Comparison of ENCODE assay signal across 11 mouse cellular contexts in the genomic region with DNA sequence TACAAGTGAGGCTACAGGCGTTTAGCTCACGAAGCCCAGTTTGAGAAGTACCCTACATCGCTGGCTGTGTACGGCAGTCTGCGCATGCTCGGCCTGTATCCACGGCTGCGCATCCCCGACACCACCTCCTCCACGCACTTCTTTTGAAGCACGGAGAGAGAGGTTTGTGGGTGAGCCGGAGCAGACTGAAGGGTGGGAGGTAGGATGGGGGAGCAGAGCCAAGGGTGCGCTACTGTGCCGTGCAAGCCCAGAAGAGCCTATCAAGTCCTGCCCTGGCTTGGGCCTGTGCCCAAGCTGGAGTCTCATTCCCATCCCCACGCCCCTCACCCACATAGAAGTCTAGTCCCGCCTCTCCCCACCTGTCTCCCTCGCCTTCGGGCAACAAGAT. TPM values are rescaled to one million over a fixed set of nuclear protein-coding genes. Genes with fewer than 3 reads are reported as not detected.
DNase-seq lines count a peak whose midpoint lies in the region; ATAC-seq and TF ChIP-seq lines count a peak whose summit lies in the region.
"Had no signal": no experiment of that assay in that cellular context is flagged by ENCODE, and none has a peak within 500 bp of the region (broad histone marks: within the 10 kb centered on the region; RNA-seq: fewer than 3 reads in every experiment).

No protein-coding gene starts in this region.

- no peak overlapping the region for H3K9ac ChIP-seq in embryonic facial prominence, embryonic 15.5 days
- no peak overlapping the region for H3K9ac ChIP-seq in kidney, embryonic 16.5 days (replicated peaks; ENCODE audit: low read length)

- 0 out of 2 replicates have a peak, but pooled peaks cover 4% of the 10 kb centered on the region for H3K36me3 ChIP-seq in embryonic facial prominence, embryonic 15.5 days
- H3K36me3 ChIP-seq in kidney, embryonic 16.5 days (ENCODE audit: insufficient read depth, low read length): peaks cover 9% of the 10 kb centered on the region

- TF ChIP-seq CTCF in left cerebral cortex, adult 2 months (IDR thresholded peaks at IDR 0.05): no peak

- no peaks in the 10 kb centered on the region for H3K9me3 ChIP-seq in embryonic facial prominence, embryonic 15.5 days (replicated peaks)
- H3K9me3 ChIP-seq in kidney, embryonic 16.5 days (ENCODE audit: low read length): peaks cover 17% of the 10 kb centered on the region; the same call in 1 of the 2 replicates

- H3K4me2 ChIP-seq in embryonic facial prominence, embryonic 15.5 days (replicated peaks): 0 out of 2 replicates have a peak overlapping the region, but pooled peaks have one; percentile 12
- H3K4me2 ChIP-seq in kidney, embryonic 16.5 days (replicated peaks; ENCODE audit: low read depth, low read length): no peak overlapping the region
- H3K4me2 ChIP-seq: liver, embryonic 11.5 days had no signal

- no peak overlapping the region for H3K4me3 ChIP-seq in embryonic facial prominence, embryonic 15.5 days (replicated peaks)
- H3K4me3 ChIP-seq in left cerebral cortex, adult 2 months: no peak overlapping the region
- H3K4me3 ChIP-seq in kidney, embryonic 16.5 days (ENCODE audit: low read length): no peak overlapping the region

- no peaks in the 10 kb centered on the region for H3K27me3 ChIP-seq in embryonic facial prominence, embryonic 15.5 days
- no peaks in the 10 kb centered on the region for H3K27me3 ChIP-seq in kidney, embryonic 16.5 days (ENCODE audit: insufficient read depth, low read length)

- WGBS in embryonic facial prominence, embryonic 15.5 days: 70% methylated on average over 18 of the region's 18 CpGs
- WGBS in kidney, embryonic 16.5 days: 82% methylated on average over 18 of the region's 18 CpGs

- no peak for ATAC-seq in embryonic facial prominence, embryonic 15.5 days (ENCODE audit: insufficient number of reproducible peaks, low FRiP score, low TSS enrichment, low read depth)
- no peak for ATAC-seq in kidney, embryonic 16.5 days (ENCODE audit: low FRiP score, low TSS enrichment)

- no peak overlapping the region for H3K27ac ChIP-seq in embryonic facial prominence, embryonic 15.5 days (replicated peaks)
- peak overlapping the region; percentile 83 for H3K27ac ChIP-seq in left cerebral cortex, adult 2 months
- H3K27ac ChIP-seq in kidney, embryonic 16.5 days (ENCODE audit: low read length): no peak overlapping the region

- peak; percentile 55 for DNase-seq in layer of hippocampus, adult 11-12 months (ENCODE audit: low spot score)
- DNase-seq in layer of hippocampus, adult 9-10 months (ENCODE audit: low spot score): no peak
- peak; percentile 62 to 73 for DNase-seq in left cerebral cortex, adult 2 months (ENCODE audit: extremely low spot score in 1 of 2, low spot score in 2 of 2)
- DNase-seq in right cerebral cortex, postnatal 25 days: peak; percentile 71
- no peak for DNase-seq in adipocyte (ENCODE audit: low spot score)
- DNase-seq: cerebellum, adult 2 months; kidney, adult 9 months had no signal

- H3K4me1 ChIP-seq in embryonic facial prominence, embryonic 15.5 days: peaks cover 5% of the 10 kb centered on the region; the same call in 1 of the 2 replicates
- H3K4me1 ChIP-seq in kidney, embryonic 16.5 days (ENCODE audit: insufficient read depth, low read length): 0 out of 2 replicates have a peak, but pooled peaks cover 3% of the 10 kb centered on the region

- intact Hi-C loops in left cerebral cortex, adult 2 months (cut with DNase I): no loop called here

RNA-seq across cellular contexts. Expression of gene Hdac7, which starts 19.2 kb away (rescaled TPM):
- polyA plus RNA-seq in embryonic facial prominence, embryonic 15.5 days (2015; fragmentation: Nextera tagmentation; extraction: Ambion mirVana): 37.6 and 37.9 TPM in 2 replicates
- 10 to 100 TPM; 38.4 to 41.6 TPM for total RNA-seq in left cerebral cortex, adult 2 months (2021)
- 37.3 and 40.0 TPM in 2 replicates for polyA plus RNA-seq in kidney, embryonic 16.5 days (2015; fragmentation: Nextera tagmentation; extraction: Ambion mirVana)

RNA-seq across cellular contexts. Expression of gene Vdr, which starts 46.9 kb away (rescaled TPM):
- 8.1 and 10.1 TPM in 2 replicates for polyA plus RNA-seq in embryonic facial prominence, embryonic 15.5 days (2015; fragmentation: Nextera tagmentation; extraction: Ambion mirVana)
- total RNA-seq in left cerebral cortex, adult 2 months (2021): under 1 TPM; 0.32 to 0.79 TPM
- 9.6 and 10.5 TPM in 2 replicates for polyA plus RNA-seq in kidney, embryonic 16.5 days (2015; fragmentation: Nextera tagmentation; extraction: Ambion mirVana)
- total RNA-seq: monocyte, adult 5-6 weeks had no signal

Comparison
In these comparisons a context has a peak if more than half of its experiments do, and no peak if none do; other contexts are left out.
1. DNase-seq: peak in layer of hippocampus, adult 11-12 months (single experiment), left cerebral cortex, adult 2 months (2 of 2) and right cerebral cortex, postnatal 25 days (single experiment); none in layer of hippocampus, adult 9-10 months (single experiment) and adipocyte (single experiment).